Mouse (Mus musculus): ENCODE measurements around the gene Riox2. TPM values are rescaled to one million over a fixed set of nuclear protein-coding genes. Genes with fewer than 3 reads are reported as not detected.
"Not testable (repeated sequence)": the region's sequence is repeated elsewhere in the genome, so short reads cannot be mapped to it uniquely, and the experiment has no call there.

Riox2 gene
- total and polyA plus RNA-seq, 3 experiments = 8.1 to 55.1 (median 42.9) TPM

DNA sequence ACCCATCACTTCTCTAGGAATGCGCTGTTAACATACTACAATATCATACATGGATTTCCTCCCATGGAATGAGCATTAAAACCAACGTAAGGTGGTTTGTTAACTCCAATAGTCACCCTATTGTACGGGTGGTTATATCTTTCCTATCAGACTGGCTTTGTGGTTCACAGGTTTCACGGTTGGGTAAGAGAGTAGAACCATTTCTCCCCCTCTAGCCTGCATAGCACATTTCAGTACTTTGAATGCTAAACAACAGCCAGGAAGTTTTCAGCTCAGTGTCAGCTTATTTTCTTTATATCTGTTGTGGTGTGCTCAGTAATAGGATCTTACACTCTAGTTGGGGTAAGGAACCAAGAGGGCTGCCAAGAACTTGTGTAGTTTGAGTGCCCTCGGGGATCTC is 19.8 kb upstream of the Riox2 start:
- Histone ChIP-seq H3K4me1 (ENCODE audit: insufficient read depth, low read depth, low read length) (peaks cover 25% of the 10 kb centered on the region), H3K36me3 (replicated peaks) (no peaks in the 10 kb centered on the region), H3K4me3 (ENCODE audit: low read depth, low read length) (no peak overlapping the region), H3K9me3 (replicated peaks) (no peaks in the 10 kb centered on the region), H3K27me3 (ENCODE audit: insufficient read depth, low read length) (peaks cover 11% of the 10 kb centered on the region)
- no peak for DNase-seq (ENCODE audit: low spot score)
- ATAC-seq (ENCODE audit: extremely low read depth, insufficient number of reproducible peaks, low FRiP score, poor library complexity, severe bottlenecking) = no peak
- TF ChIP-seq GATA2 (IDR thresholded peaks at IDR 0.05; ENCODE audit: borderline replicate concordance, low read depth, low read length) (no peak), CTCF (IDR thresholded peaks at IDR 0.05; ENCODE audit: low read depth, low read length) (no peak), GATA1 (IDR thresholded peaks at IDR 0.05; ENCODE audit: borderline replicate concordance, low read length) (no peak), TAL1 (conservative IDR thresholded peaks at IDR 0.05; ENCODE audit: low read depth, low read length) (no peak), POLR2AphosphoS5 (IDR thresholded peaks at IDR 0.05; ENCODE audit: insufficient replicate concordance, low read depth, low read length) (no peak)

DNA sequence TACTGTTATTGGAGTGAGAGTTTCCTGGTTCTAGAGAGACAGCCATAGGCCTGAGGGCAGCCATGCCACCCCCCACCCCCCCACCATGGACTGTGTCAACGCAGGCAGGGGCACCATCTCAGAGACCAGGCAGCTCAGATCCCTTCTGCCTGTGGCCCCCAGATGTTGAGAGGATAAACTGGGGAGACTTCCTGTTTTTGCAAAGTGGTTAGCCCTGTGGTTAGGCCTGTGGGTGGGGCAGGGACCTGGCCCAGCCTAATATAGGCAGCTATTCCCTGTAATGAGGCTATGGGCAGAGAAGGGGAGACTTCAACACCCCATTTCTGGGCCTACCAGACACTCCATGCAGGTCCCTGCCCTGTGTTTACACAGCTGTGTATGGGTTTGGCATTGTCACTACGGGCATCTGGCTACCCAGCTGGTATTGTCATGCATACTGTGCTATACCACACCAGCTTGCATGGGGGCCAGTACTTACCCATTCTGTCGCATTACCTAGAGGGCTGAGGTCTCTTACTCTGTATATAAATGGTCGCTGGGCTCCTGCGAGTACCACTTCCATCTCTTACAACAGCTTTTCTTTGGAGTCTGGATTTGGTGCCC is 12.2 kb upstream of the Riox2 start:
- not testable (repeated sequence) for H3K36me3 ChIP-seq (replicated peaks); H3K27me3 ChIP-seq (ENCODE audit: insufficient read depth, low read length); H3K9me3 ChIP-seq (replicated peaks)
- Histone ChIP-seq H3K4me1 (ENCODE audit: insufficient read depth, low read depth, low read length) (peaks cover 20% of the 10 kb centered on the region), H3K4me3 (ENCODE audit: low read depth, low read length) (peak overlapping the region; percentile 1; the same call in 1 of the 2 replicates)
- DNase-seq (ENCODE audit: low spot score) (peak; percentile 6), ATAC-seq (ENCODE audit: extremely low read depth, insufficient number of reproducible peaks, low FRiP score, poor library complexity, severe bottlenecking) (peak; percentile 97)
- peak; percentile 58; the same call in 1 of the 2 replicates for TF ChIP-seq TAL1 (conservative IDR thresholded peaks at IDR 0.05; ENCODE audit: low read depth, low read length)

DNA sequence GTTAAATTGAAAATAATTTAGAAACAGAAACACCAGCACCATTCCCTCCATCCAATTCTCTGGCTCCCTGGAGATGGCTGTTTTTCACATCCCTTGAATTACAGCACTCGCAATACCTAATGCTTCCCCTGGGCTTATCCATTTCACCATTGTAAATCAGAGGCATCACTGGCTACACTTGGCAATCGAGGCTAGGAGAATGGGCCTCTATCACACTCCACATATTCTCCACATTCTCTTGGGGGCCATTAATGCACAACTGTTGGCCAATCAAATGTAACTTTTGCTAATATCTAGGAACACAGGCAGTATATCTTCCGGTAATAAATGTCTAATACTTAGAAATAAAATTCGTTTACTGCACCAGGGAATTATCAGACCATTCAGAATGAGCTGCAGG is 8.0 kb upstream of the Riox2 start:
- TF ChIP-seq CTCF (IDR thresholded peaks at IDR 0.05; ENCODE audit: low read depth, low read length) (no peak), TAL1 (conservative IDR thresholded peaks at IDR 0.05; ENCODE audit: low read depth, low read length) (no peak), GATA2 (IDR thresholded peaks at IDR 0.05; ENCODE audit: borderline replicate concordance, low read depth, low read length) (no peak), GATA1 (IDR thresholded peaks at IDR 0.05; ENCODE audit: borderline replicate concordance, low read length) (no peak), POLR2AphosphoS5 (IDR thresholded peaks at IDR 0.05; ENCODE audit: insufficient replicate concordance, low read depth, low read length) (no peak)
- DNase-seq (ENCODE audit: low spot score) (no peak), ATAC-seq (ENCODE audit: extremely low read depth, insufficient number of reproducible peaks, low FRiP score, poor library complexity, severe bottlenecking) (no peak)
- Histone ChIP-seq H3K27me3 (ENCODE audit: insufficient read depth, low read length) (no peaks in the 10 kb centered on the region), H3K4me1 (ENCODE audit: insufficient read depth, low read depth, low read length) (peaks cover 19% of the 10 kb centered on the region), H3K36me3 (replicated peaks) (no peaks in the 10 kb centered on the region), H3K9me3 (replicated peaks) (0 out of 2 replicates have a peak, but pooled peaks cover 2% of the 10 kb centered on the region), H3K4me3 (ENCODE audit: low read depth, low read length) (no peak overlapping the region)

GRCm38 (mm10) chr16:59463973-59464372 is 7.6 kb upstream of the Riox2 start:
- 0 out of 2 replicates have a peak, but pooled peaks cover 2% of the 10 kb centered on the region for H3K9me3 ChIP-seq (replicated peaks)
- TF ChIP-seq TAL1 (conservative IDR thresholded peaks at IDR 0.05; ENCODE audit: low read depth, low read length) (no peak), POLR2AphosphoS5 (IDR thresholded peaks at IDR 0.05; ENCODE audit: insufficient replicate concordance, low read depth, low read length) (no peak), GATA1 (IDR thresholded peaks at IDR 0.05; ENCODE audit: borderline replicate concordance, low read length) (no peak), CTCF (IDR thresholded peaks at IDR 0.05; ENCODE audit: low read depth, low read length) (no peak), GATA2 (IDR thresholded peaks at IDR 0.05; ENCODE audit: borderline replicate concordance, low read depth, low read length) (no peak)
- no peak overlapping the region for H3K4me3 ChIP-seq (ENCODE audit: low read depth, low read length)
- DNase-seq (ENCODE audit: low spot score) = no peak
- peaks cover 15% of the 10 kb centered on the region for H3K4me1 ChIP-seq (ENCODE audit: insufficient read depth, low read depth, low read length)
- H3K36me3 ChIP-seq (replicated peaks) = no peaks in the 10 kb centered on the region
- ATAC-seq (ENCODE audit: extremely low read depth, insufficient number of reproducible peaks, low FRiP score, poor library complexity, severe bottlenecking) = no peak
- no peaks in the 10 kb centered on the region for H3K27me3 ChIP-seq (ENCODE audit: insufficient read depth, low read length)

DNA sequence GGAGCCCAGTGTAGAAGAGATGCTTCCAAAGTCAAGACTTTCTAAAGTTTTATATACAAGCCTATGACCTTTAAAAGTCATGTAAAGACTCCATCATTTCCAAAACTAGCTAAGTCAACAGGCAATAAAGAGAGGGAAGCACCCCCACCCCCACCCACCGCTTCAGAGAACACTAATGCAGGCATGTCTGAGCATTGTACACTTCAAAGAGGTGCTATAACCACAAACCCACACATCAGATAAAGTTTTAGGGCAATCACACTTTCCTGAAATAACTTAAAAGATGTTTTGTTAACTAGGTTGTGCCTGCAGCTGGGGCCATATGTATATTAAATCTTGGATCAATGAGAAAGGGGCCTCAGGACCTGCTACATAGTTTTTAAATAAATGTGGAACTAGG is 1.7 kb upstream of the Riox2 start:
- 0 out of 2 replicates have a peak, but pooled peaks cover under 1% of the 10 kb centered on the region for H3K9me3 ChIP-seq (replicated peaks)
- TF ChIP-seq GATA2 (IDR thresholded peaks at IDR 0.05; ENCODE audit: borderline replicate concordance, low read depth, low read length) (no peak), GATA1 (IDR thresholded peaks at IDR 0.05; ENCODE audit: borderline replicate concordance, low read length) (no peak), POLR2AphosphoS5 (IDR thresholded peaks at IDR 0.05; ENCODE audit: insufficient replicate concordance, low read depth, low read length) (no peak), CTCF (IDR thresholded peaks at IDR 0.05; ENCODE audit: low read depth, low read length) (no peak), TAL1 (conservative IDR thresholded peaks at IDR 0.05; ENCODE audit: low read depth, low read length) (no peak)
- peaks cover 28% of the 10 kb centered on the region for H3K4me1 ChIP-seq (ENCODE audit: insufficient read depth, low read depth, low read length)
- H3K4me3 ChIP-seq (ENCODE audit: low read depth, low read length) = no peak overlapping the region
- peaks cover 8% of the 10 kb centered on the region for H3K36me3 ChIP-seq (replicated peaks)
- DNase-seq (ENCODE audit: low spot score) = no peak
- H3K27me3 ChIP-seq (ENCODE audit: insufficient read depth, low read length) = no peaks in the 10 kb centered on the region
- ATAC-seq (ENCODE audit: extremely low read depth, insufficient number of reproducible peaks, low FRiP score, poor library complexity, severe bottlenecking) = no peak

GRCm38 (mm10) chr16:59472546-59472945 is 971 bp downstream of the Riox2 start:
- no peak for ATAC-seq (ENCODE audit: extremely low read depth, insufficient number of reproducible peaks, low FRiP score, poor library complexity, severe bottlenecking)
- peak overlapping the region; percentile 91 for H3K4me3 ChIP-seq (ENCODE audit: low read depth, low read length)

More at GRCm38 (mm10) chr16:59472546-59472945, 971 bp downstream of the Riox2 start:
- no peak for TF ChIP-seq POLR2AphosphoS5 (IDR thresholded peaks at IDR 0.05; ENCODE audit: insufficient replicate concordance, low read depth, low read length)
- TF ChIP-seq CTCF (IDR thresholded peaks at IDR 0.05; ENCODE audit: low read depth, low read length) = no peak
- TF ChIP-seq GATA1 (IDR thresholded peaks at IDR 0.05; ENCODE audit: borderline replicate concordance, low read length) = no peak
- no peak for TF ChIP-seq TAL1 (conservative IDR thresholded peaks at IDR 0.05; ENCODE audit: low read depth, low read length)
- no peak for TF ChIP-seq GATA2 (IDR thresholded peaks at IDR 0.05; ENCODE audit: borderline replicate concordance, low read depth, low read length)
- H3K4me1 ChIP-seq (ENCODE audit: insufficient read depth, low read depth, low read length) = peaks cover 35% of the 10 kb centered on the region
- no peaks in the 10 kb centered on the region for H3K27me3 ChIP-seq (ENCODE audit: insufficient read depth, low read length)
- H3K9me3 ChIP-seq (replicated peaks) = no peaks in the 10 kb centered on the region
- H3K36me3 ChIP-seq (replicated peaks) = peaks cover 35% of the 10 kb centered on the region
- peak; percentile 2 for DNase-seq (ENCODE audit: low spot score)

Data from G1E (cell line).